Mouse (Mus musculus): ENCODE results near the gene Gm5891. TPM values are rescaled to one million over a fixed set of nuclear protein-coding genes. Genes with fewer than 3 reads are reported as not detected.
"Not testable (repeated sequence)": the region's sequence is repeated elsewhere in the genome, so short reads cannot be mapped to it uniquely, and the experiment has no call there.

Gm5891 gene
- not detected in 2 replicates for polyA plus RNA-seq (2016; fragmentation: Nextera tagmentation; extraction: Ambion mirVana)

GRCm38 (mm10) chr7:21921191-21921590, at the start of gene Gm5891:
Gm5891 (minus strand) TSS chr7:21921291.
- not testable (repeated sequence) for H3K4me2 ChIP-seq (replicated peaks); H3K4me3 ChIP-seq; H3K9ac ChIP-seq; H3K36me3 ChIP-seq; H3K4me1 ChIP-seq; ATAC-seq (ENCODE audit: low FRiP score, low read depth); H3K9me3 ChIP-seq; H3K27ac ChIP-seq; H3K27me3 ChIP-seq (replicated peaks)
- WGBS: no CpG with 5 or more reads among the region's 1 CpGs

Other genes starting within 250 kb of the Gm5891 start
- gene Gm4175, start 159.8 kb downstream of the Gm5891 start, polyA plus RNA-seq (2016; fragmentation: Nextera tagmentation; extraction: Ambion mirVana): not detected in 2 replicates
- not detected in 2 replicates for gene Gm4177, start 124.6 kb downstream of the Gm5891 start, polyA plus RNA-seq (2016; fragmentation: Nextera tagmentation; extraction: Ambion mirVana)
- not detected in 2 replicates for gene Vmn1r135, start 88.9 kb downstream of the Gm5891 start, polyA plus RNA-seq (2016; fragmentation: Nextera tagmentation; extraction: Ambion mirVana)
- not detected in 2 replicates for gene Gm5725, start 77.0 kb downstream of the Gm5891 start, polyA plus RNA-seq (2016; fragmentation: Nextera tagmentation; extraction: Ambion mirVana)
- gene Vmn1r137, start 73.3 kb upstream of the Gm5891 start, polyA plus RNA-seq (2016; fragmentation: Nextera tagmentation; extraction: Ambion mirVana): not detected in 2 replicates
- not detected in 2 replicates for gene Vmn1r138, start 107.6 kb upstream of the Gm5891 start, polyA plus RNA-seq (2016; fragmentation: Nextera tagmentation; extraction: Ambion mirVana)
- not detected in 2 replicates for gene Gm6176, start 135.0 kb upstream of the Gm5891 start, polyA plus RNA-seq (2016; fragmentation: Nextera tagmentation; extraction: Ambion mirVana)
- gene Vmn1r139, start 147.8 kb upstream of the Gm5891 start, polyA plus RNA-seq (2016; fragmentation: Nextera tagmentation; extraction: Ambion mirVana): not detected in 2 replicates
- gene Gm16451, start 197.0 kb upstream of the Gm5891 start, polyA plus RNA-seq (2016; fragmentation: Nextera tagmentation; extraction: Ambion mirVana): not detected in 2 replicates
- not detected in 2 replicates for gene Gm10666, start 213.4 kb upstream of the Gm5891 start, polyA plus RNA-seq (2016; fragmentation: Nextera tagmentation; extraction: Ambion mirVana)
- gene Vmn1r142, start 242.7 kb upstream of the Gm5891 start, polyA plus RNA-seq (2016; fragmentation: Nextera tagmentation; extraction: Ambion mirVana): not detected in 2 replicates